Mouse (Mus musculus): ENCODE results near the gene Dhx32.

DNA sequence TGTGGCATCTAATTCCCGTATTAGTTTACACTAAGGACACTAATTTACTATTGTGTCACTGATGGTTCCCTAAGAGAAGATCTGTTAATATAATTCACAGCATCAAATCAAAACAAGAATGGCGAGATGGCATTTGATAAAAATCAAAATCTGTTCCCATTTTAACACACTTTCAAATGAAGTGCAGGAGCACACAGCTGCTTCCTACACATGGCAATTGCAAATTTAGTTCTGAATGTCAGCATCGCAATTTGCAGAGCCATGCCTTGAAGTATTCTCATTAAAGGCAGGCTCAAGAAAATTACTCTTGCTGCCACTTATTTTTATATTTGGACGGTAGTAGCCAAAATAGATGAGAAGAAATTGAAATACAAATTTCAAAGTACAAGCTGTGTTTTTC lies 30.8 kb upstream of the Dhx32 start:
- TF ChIP-seq CTCF (IDR thresholded peaks at IDR 0.05; ENCODE audit: insufficient read depth, low read depth, low read length) (no peak), POLR2A (IDR thresholded peaks at IDR 0.05; ENCODE audit: insufficient read depth, low read depth, low read length) (no peak)
